9 mouse cellular contexts compared by ENCODE assay signal in genomic region chr13:59572549-59572948, GRCm38 (mm10). TPM values are rescaled to one million over a fixed set of nuclear protein-coding genes. Genes with fewer than 3 reads are reported as not detected.
DNase-seq lines count a peak whose midpoint lies in the region; TF ChIP-seq lines count a peak whose summit lies in the region.
"Had no signal": no experiment of that assay in that cellular context is flagged by ENCODE, and none has a peak within 500 bp of the region (broad histone marks: within the 10 kb centered on the region; RNA-seq: fewer than 3 reads in every experiment).

No protein-coding gene starts in this region.

- TF ChIP-seq CTCF in layer of hippocampus, adult 2 months (conservative IDR thresholded peaks at IDR 0.05): no peak

- peak; percentile 20 for DNase-seq in gastrocnemius, adult 18-20 months (ENCODE audit: low spot score)
- no peak for DNase-seq in gastrocnemius, postnatal 14 days
- DNase-seq in lung, postnatal 10 days: peak; percentile 22
- no peak for DNase-seq in lung, postnatal 4 days
- DNase-seq in layer of hippocampus, adult 2 months (ENCODE audit: low spot score in 2 of 2): peak; percentile 64 to 90
- DNase-seq in right cerebral cortex, postnatal 25 days: peak; percentile 50
- no peak for DNase-seq in adrenal gland, adult 18-20 months (ENCODE audit: low spot score in 2 of 2)

- intact Hi-C loops in gastrocnemius, postnatal 14 days (cut with DNase I; ENCODE audit: low total_unique reads): no loop called here

- peak overlapping the region; percentile 80 for H3K27ac ChIP-seq in layer of hippocampus, adult 2 months
- H3K27ac ChIP-seq: heart, embryonic 15.5 days; liver, embryonic 15.5 days had no signal

- H3K4me3 ChIP-seq in layer of hippocampus, adult 2 months: no peak overlapping the region
- H3K4me3 ChIP-seq: heart, embryonic 15.5 days; liver, embryonic 15.5 days had no signal

RNA-seq across cellular contexts. Expression of gene Agtpbp1, which starts 12.5 kb away (rescaled TPM):
- total RNA-seq in gastrocnemius, adult 18-20 months (2021): 10 to 100 TPM; 63.3 to 69.8 TPM
- total RNA-seq in gastrocnemius, postnatal 14 days (2021): 10 to 100 TPM; 37.4 to 38.7 TPM
- total RNA-seq in layer of hippocampus, adult 2 months (2021): 100 to 1,000 TPM; 374 to 406 TPM
- 10 to 100 TPM; 35.6 to 46.0 TPM for total RNA-seq in adrenal gland, adult 18-20 months (2021)

RNA-seq across cellular contexts. Expression of gene Naa35, which starts 12.5 kb away (rescaled TPM):
- 10 to 100 TPM; 24.8 to 28.6 TPM for total RNA-seq in gastrocnemius, adult 18-20 months (2021)
- total RNA-seq in gastrocnemius, postnatal 14 days (2021): 10 to 100 TPM; 25.2 to 26.4 TPM
- total RNA-seq in layer of hippocampus, adult 2 months (2021): 10 to 100 TPM; 88.5 to 98.8 TPM
- total RNA-seq in adrenal gland, adult 18-20 months (2021): 10 to 100 TPM; 68.8 to 70.2 TPM

Comparison
In these comparisons a context has a peak if more than half of its experiments do, and no peak if none do; other contexts are left out.
1. DNase-seq: peak in gastrocnemius, adult 18-20 months (single experiment), lung, postnatal 10 days (single experiment), layer of hippocampus, adult 2 months (2 of 2) and right cerebral cortex, postnatal 25 days (single experiment); none in gastrocnemius, postnatal 14 days (single experiment), lung, postnatal 4 days (0 of 2) and adrenal gland, adult 18-20 months (0 of 2).
2. RNA of gene Agtpbp1, which starts 12.5 kb away (total RNA-seq): 374 to 406 TPM in layer of hippocampus, adult 2 months; 63.3 to 69.8 TPM in gastrocnemius, adult 18-20 months, 35.6 to 46.0 TPM in adrenal gland, adult 18-20 months and 37.4 to 38.7 TPM in gastrocnemius, postnatal 14 days; every median in the first group is over 4 times any median in the second.